Mouse (Mus musculus) small intestine, adult 2 months (tissue): Measurements from ENCODE around the gene Ralgapb.

Experiments
- CTCF ChIP-seq: fragments of 200-500 bp; IDR thresholded peaks from 2 replicates; pipeline ENCODE4 v1.5.1; 2012; ENCODE audit warnings: low read depth, mild to moderate bottlenecking, control low read depth, inconsistent platforms, low read length, moderate library complexity, mixed read lengths; ENCODE audit not compliant: insufficient replicate concordance, insufficient read length; ENCODE audit errors: extremely low read depth
- POLR2A ChIP-seq: fragments of 200-500 bp; IDR thresholded peaks from 2 replicates; pipeline ENCODE4 v1.6.1; 2012; ENCODE audit warnings: low read depth, mild to moderate bottlenecking, control low read depth, inconsistent platforms, low read length, moderate library complexity

DNA sequence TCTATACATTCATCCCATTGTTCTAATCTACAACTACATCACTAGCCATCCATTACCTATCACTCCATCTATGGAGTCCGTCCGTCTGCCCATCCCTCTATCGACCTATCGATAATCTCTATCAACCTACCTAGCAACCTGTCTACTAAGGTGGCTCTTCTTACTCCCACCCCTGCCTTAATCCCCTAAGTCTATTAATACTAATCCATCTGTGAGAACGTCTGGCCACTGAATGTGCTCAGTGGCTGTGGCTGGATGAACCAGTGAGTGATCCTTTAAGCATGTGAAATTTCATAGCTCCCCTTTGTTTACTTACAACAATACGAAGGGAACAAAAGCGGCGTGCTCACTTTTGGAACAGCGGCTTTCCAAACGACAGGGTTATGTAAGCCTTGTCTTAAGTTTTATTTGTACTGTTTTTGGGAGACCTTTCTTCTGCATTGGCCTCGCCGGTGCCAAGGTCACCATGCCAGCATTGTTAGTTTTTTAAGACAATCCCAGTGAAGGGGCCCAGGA lies 104.2 kb downstream of the Ralgapb start:
- TF ChIP-seq POLR2A (no peak), CTCF (no peak)
